Mouse (Mus musculus): ENCODE measurements around the gene Acads.

GRCm38 (mm10) chr5:115099991-115100390 is 19.2 kb downstream of the Acads start:
- TF ChIP-seq CTCF (IDR thresholded peaks at IDR 0.05; ENCODE audit: low read depth, low read length) (no peak), EP300 (IDR thresholded peaks at IDR 0.05; ENCODE audit: insufficient read depth, low read depth, low read length) (no peak), POLR2A (IDR thresholded peaks at IDR 0.05; ENCODE audit: insufficient read depth, low read length) (no peak)

Measured in ES-Bruce4 (cell line).